Mouse (Mus musculus) embryonic facial prominence, embryonic 11.5 days (tissue): ENCODE results near the gene Olfr1469. TPM values are rescaled to one million over a fixed set of nuclear protein-coding genes. Genes with fewer than 3 reads are reported as not detected.
"Not testable (repeated sequence)": the region's sequence is repeated elsewhere in the genome, so short reads cannot be mapped to it uniquely, and the experiment has no call there.

Source experiments
- ATAC-seq: fragments of 200-750 bp; cut with Nextera tagmentation; replicated peaks from 2 replicates; pipeline ENCODE4 v1.8.0; 2017; ENCODE audit warnings: low read depth; ENCODE audit not compliant: insufficient number of reproducible peaks, low FRiP score, low TSS enrichment
- DNase-seq: peaks from one replicate; pipeline ENCODE4 v3.0.0-alpha.2; 2015; ENCODE audit warnings: low spot score
- H3K27ac ChIP-seq: fragments of 300-500 bp; sonication (generic); replicated peaks from 2 replicates; pipeline ENCODE4 v1.5.1; 2014; ENCODE audit warnings: mild to moderate bottlenecking, low read depth, low read length, control low read depth
- H3K27me3 ChIP-seq: fragments of 300-500 bp; sonication (generic); 2 replicates; pipeline ENCODE4 v1.6.1; 2014; ENCODE audit warnings: mild to moderate bottlenecking, low read length, moderate library complexity, mixed read lengths; ENCODE audit not compliant: control insufficient read depth, insufficient read depth
- H3K36me3 ChIP-seq: fragments of 300-500 bp; sonication (generic); replicated peaks from 2 replicates; pipeline ENCODE4 v1.6.1; 2014; ENCODE audit warnings: low read depth, mild to moderate bottlenecking, low read length, moderate library complexity, mixed read lengths; ENCODE audit not compliant: control insufficient read depth, insufficient read depth
- H3K4me1 ChIP-seq: fragments of 300-500 bp; sonication (generic); 2 replicates; pipeline ENCODE4 v1.6.1; 2014; ENCODE audit warnings: low read length, mixed read lengths; ENCODE audit not compliant: control insufficient read depth, insufficient read depth
- H3K4me2 ChIP-seq: fragments of 300-500 bp; sonication (generic); 2 replicates; pipeline ENCODE4 v1.6.1; 2014; ENCODE audit warnings: low read depth, mild to moderate bottlenecking, control low read depth, low read length, moderate library complexity
- H3K4me3 ChIP-seq: fragments of 300-500 bp; sonication (generic); 2 replicates; pipeline ENCODE4 v1.5.1; 2014; ENCODE audit warnings: low read depth, low read length, control low read depth
- H3K9ac ChIP-seq: fragments of 300-500 bp; sonication (generic); replicated peaks from 2 replicates; pipeline ENCODE4 v1.6.1; 2014; ENCODE audit warnings: mild to moderate bottlenecking, control low read depth, low read length
- H3K9me3 ChIP-seq: fragments of 300-500 bp; sonication (generic); replicated peaks from 2 replicates; pipeline ENCODE4 v1.6.1; 2016; ENCODE audit warnings: mild to moderate bottlenecking, low read length, inconsistent platforms, mixed read lengths; ENCODE audit not compliant: control insufficient read depth
- WGBS: fragments of 180-500 bp; shearing (Covaris S2); extraction: QIAGEN DNeasy Blood & Tissue Kit; methylation state at CpG from one replicate; pipeline ENCODE4 v1.1.7; 2014; 5-methylcytosine and 5-hydroxymethylcytosine counted together
- polyA plus RNA-seq: library from polyadenylated mRNA; unstranded; fragments of >200 nt; fragmentation: Nextera tagmentation; extraction: Ambion mirVana; gene quantifications from 2 replicates; pipeline ENCODE4 v1.2.1, GENCODE M21; 2014

Olfr1469 gene
- not detected in 2 replicates for polyA plus RNA-seq

DNA sequence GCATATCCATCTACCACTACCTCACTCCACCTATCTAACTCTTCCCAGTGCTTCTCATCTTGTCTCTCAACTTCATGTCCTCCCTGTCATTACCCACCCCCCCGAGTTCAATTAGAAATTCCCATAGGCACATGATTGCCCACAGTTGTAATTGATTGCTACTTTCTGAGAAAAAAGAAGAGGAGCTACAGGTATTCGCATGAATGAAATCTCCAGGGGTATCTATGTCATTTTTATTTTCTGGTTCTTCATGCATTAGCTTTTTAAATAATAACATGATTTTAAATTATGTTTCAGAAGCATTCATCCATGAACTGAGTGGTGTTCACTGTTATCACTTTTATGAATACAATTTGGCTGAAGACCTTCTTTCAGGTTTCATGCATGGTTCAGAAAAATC, at the start of gene Olfr1469:
Gene Olfr1469, plus strand, starts transcription at position 301 of the 400 bp plus-strand sequence.
- no peak within 1 kb of the TSS for H3K4me3 ChIP-seq
- H3K27ac ChIP-seq, result no peak within 1 kb of the TSS
- no peak for DNase-seq
- H3K4me1 ChIP-seq, result no peaks in the 10 kb centered on the region
- H3K9me3 ChIP-seq, result no peaks in the 10 kb centered on the region
- ATAC-seq, result no peak
- WGBS, result 67% methylated on average over 2 of the region's 2 CpGs
- no peaks in the 10 kb centered on the region for H3K36me3 ChIP-seq
- no peaks in the 10 kb centered on the region for H3K27me3 ChIP-seq
- no peak within 1 kb of the TSS for H3K9ac ChIP-seq
- H3K4me2 ChIP-seq, result no peak within 1 kb of the TSS

DNA sequence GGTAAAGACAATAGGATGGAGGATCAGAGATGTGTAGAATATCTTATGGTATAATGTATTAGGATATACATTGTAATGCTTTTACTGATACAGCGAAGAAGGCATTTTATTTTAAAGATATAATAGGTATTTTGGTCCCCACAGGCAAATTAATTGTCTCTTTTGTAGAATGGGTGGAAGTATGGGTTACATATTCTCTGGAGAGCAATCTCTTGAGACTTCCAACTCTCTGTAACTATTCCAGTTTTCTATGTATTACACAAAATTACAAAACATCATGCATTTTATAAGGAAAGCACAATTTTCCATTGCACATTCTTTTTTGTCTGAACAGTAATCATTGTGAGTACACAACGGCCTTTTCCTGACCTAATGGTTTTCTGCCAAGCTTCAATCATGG, 45.7 kb upstream of the Olfr1469 start, which contains the start of gene Olfr1467:
Gene Olfr1467, plus strand, starts transcription at position 301 of the 400 bp plus-strand sequence.
- Histone ChIP-seq H3K9ac (no peak within 1 kb of the TSS), H3K4me1 (no peaks in the 10 kb centered on the region), H3K27ac (no peak within 1 kb of the TSS), H3K4me3 (no peak within 1 kb of the TSS), H3K4me2 (no peak within 1 kb of the TSS), H3K27me3 (no peaks in the 10 kb centered on the region), H3K9me3 (no peaks in the 10 kb centered on the region), H3K36me3 (no peaks in the 10 kb centered on the region)
- 75% methylated on average over 2 of the region's 2 CpGs for WGBS
- ATAC-seq (no peak), DNase-seq (no peak)

DNA sequence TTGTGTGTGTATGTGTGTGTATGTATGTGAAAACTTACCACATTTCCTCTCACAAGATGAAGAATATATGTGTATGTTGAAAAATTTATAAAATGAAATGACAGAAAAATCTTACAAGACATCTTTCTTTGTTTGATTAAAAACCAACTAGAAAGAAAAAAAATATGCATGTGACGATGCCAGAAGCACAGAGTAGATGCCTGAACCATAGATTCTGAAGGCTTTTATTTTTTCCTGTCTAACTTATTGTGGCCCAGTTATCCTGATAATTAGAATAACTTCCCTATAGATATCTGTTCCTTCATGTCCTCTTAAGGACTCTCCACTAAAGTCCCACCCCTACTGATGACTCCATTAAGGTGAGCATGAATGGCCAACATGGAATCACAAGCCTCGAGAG, 35.5 kb downstream of the Olfr1469 start, which contains the start of gene Olfr1471:
Gene Olfr1471, plus strand, starts transcription at position 301 of the 400 bp plus-strand sequence.
- H3K27ac ChIP-seq, H3K4me2 ChIP-seq, H3K27me3 ChIP-seq, ATAC-seq, H3K4me1 ChIP-seq, H3K4me3 ChIP-seq, DNase-seq, H3K36me3 ChIP-seq, H3K9me3 ChIP-seq, H3K9ac ChIP-seq: not testable (repeated sequence)
- 80% methylated on average over 2 of the region's 2 CpGs for WGBS

DNA sequence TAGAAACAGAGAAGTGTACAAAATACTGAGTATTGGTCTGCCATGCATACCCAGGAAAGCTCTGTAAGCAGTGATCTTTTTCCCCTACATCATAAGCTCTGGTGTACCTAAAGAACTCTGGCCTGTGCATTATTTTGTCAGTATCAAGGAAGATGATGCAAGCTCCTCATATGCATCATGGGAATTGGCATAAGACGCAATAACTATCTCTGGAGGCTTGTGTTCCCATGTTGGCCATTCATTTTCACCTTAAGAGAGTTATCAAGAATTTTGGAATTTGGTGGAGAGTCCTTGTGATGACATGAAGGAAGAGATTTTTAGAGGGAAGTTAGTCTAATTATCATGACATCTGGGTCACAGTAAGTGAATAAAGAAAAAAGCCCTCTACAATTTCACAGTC, 48.3 kb downstream of the Olfr1469 start, which contains the start of gene Olfr1472:
Gene Olfr1472, minus strand, starts transcription at position 101 of the 400 bp plus-strand sequence.
- Histone ChIP-seq H3K27me3 (no peaks in the 10 kb centered on the region), H3K4me2 (no peak within 1 kb of the TSS), H3K27ac (no peak within 1 kb of the TSS), H3K9ac (no peak within 1 kb of the TSS), H3K4me3 (no peak within 1 kb of the TSS), H3K36me3 (no peaks in the 10 kb centered on the region), H3K4me1 (no peaks in the 10 kb centered on the region), H3K9me3 (no peaks in the 10 kb centered on the region)
- WGBS, result 84% methylated on average over 1 of the region's 1 CpGs
- no peak for ATAC-seq
- no peak for DNase-seq

Other genes starting within 250 kb of the Olfr1469 start
- not detected in 2 replicates for gene Olfr1461, start 244.8 kb upstream of the Olfr1469 start, polyA plus RNA-seq
- not detected in 2 replicates for gene Olfr1462, start 222.1 kb upstream of the Olfr1469 start, polyA plus RNA-seq
- not detected in 2 replicates for gene Olfr1463, start 176.5 kb upstream of the Olfr1469 start, polyA plus RNA-seq
- gene Olfr1465, start 92.3 kb upstream of the Olfr1469 start, polyA plus RNA-seq, result not detected in 2 replicates
- not detected in 2 replicates for gene Olfr1466, start 69.0 kb upstream of the Olfr1469 start, polyA plus RNA-seq
- gene Olfr1467, start 45.6 kb upstream of the Olfr1469 start, polyA plus RNA-seq, result not detected in 2 replicates
- not detected in 2 replicates for gene Olfr1471, start 35.6 kb downstream of the Olfr1469 start, polyA plus RNA-seq
- gene Olfr1472, start 48.2 kb downstream of the Olfr1469 start, polyA plus RNA-seq, result not detected in 2 replicates
- gene Olfr1474, start 61.7 kb downstream of the Olfr1469 start, polyA plus RNA-seq, result not detected in 2 replicates
- gene Olfr1475, start 72.3 kb downstream of the Olfr1469 start, polyA plus RNA-seq, result not detected in 2 replicates
- not detected in 2 replicates for gene Olfr1477, start 92.7 kb downstream of the Olfr1469 start, polyA plus RNA-seq
- gene Olfr1480, start 120.1 kb downstream of the Olfr1469 start, polyA plus RNA-seq, result not detected in 2 replicates
- not detected in 2 replicates for gene Olfr1484, start 175.7 kb downstream of the Olfr1469 start, polyA plus RNA-seq
- not detected in 2 replicates for gene Olfr1487, start 209.5 kb downstream of the Olfr1469 start, polyA plus RNA-seq
- not detected in 2 replicates for gene Olfr1489, start 223.8 kb downstream of the Olfr1469 start, polyA plus RNA-seq
- not detected in 2 replicates for gene Olfr1490, start 243.2 kb downstream of the Olfr1469 start, polyA plus RNA-seq